Mouse (Mus musculus) brain, embryonic 14.5 days (tissue): ENCODE data around the gene Vmn2r29.
"Not testable (repeated sequence)": the region's sequence is repeated elsewhere in the genome, so short reads cannot be mapped to it uniquely, and the experiment has no call there.

Experiments used
- CTCF ChIP-seq: fragments of 200-500 bp; IDR thresholded peaks from 2 replicates; pipeline ENCODE4 v1.5.1; 2012; ENCODE audit warnings: inconsistent platforms, mild to moderate bottlenecking, moderate library complexity, borderline replicate concordance; ENCODE audit not compliant: insufficient read depth, insufficient read length; ENCODE audit errors: extremely low read depth
- POLR2A ChIP-seq: fragments of 200-500 bp; IDR thresholded peaks from 2 replicates; pipeline ENCODE4 v1.6.1; 2012; ENCODE audit warnings: mild to moderate bottlenecking, inconsistent platforms, borderline replicate concordance; ENCODE audit not compliant: poor library complexity, insufficient read depth, insufficient read length, severe bottlenecking; ENCODE audit errors: extremely low read depth

- peak; percentile 93 for TF ChIP-seq CTCF
- TF ChIP-seq POLR2A: not testable (repeated sequence)
These were observed 30.9 kb upstream of the Vmn2r29 start, which contains the start of gene Gm45844 for GRCm38 (mm10) chr7:7277966-7278567.
